Mouse (Mus musculus): ENCODE results near the gene Abcb10. TPM values are rescaled to one million over a fixed set of nuclear protein-coding genes. Genes with fewer than 3 reads are reported as not detected.
"Not testable (repeated sequence)": the region's sequence is repeated elsewhere in the genome, so short reads cannot be mapped to it uniquely, and the experiment has no call there.

Abcb10 gene
- 10 to 100 TPM; 39.6 to 45.6 TPM for total RNA-seq (2021)

GRCm38 (mm10) chr8:123982826-123983400 is at the start of gene Abcb10:
Gene Abcb10 (minus strand): TSS chr8:123983122.
- intact Hi-C loops (cut with DNase I), result loop anchor here (2.0 kb wide), 2 partner anchors 32 to 38 kb away; partner anchors contain the start of genes Taf5l and Urb2
- peak; percentile 93 to 94 for DNase-seq

GRCm38 (mm10) chr8:124027831-124028230 is 44.9 kb upstream of the Abcb10 start:
- no peak for DNase-seq
- intact Hi-C loops (cut with DNase I), result no loop called here

- DNase-seq; intact Hi-C loops (cut with DNase I): not testable (repeated sequence)
These were observed 43.3 kb upstream of the Abcb10 start for GRCm38 (mm10) chr8:124026265-124026664.

GRCm38 (mm10) chr8:124021237-124022227 is 38.6 kb upstream of the Abcb10 start, which contains the start of the genes Taf5l and Urb2:
Gene Taf5l (minus strand): TSS chr8:124021397.
Gene Urb2 (plus strand): TSS chr8:124021508.
- peak; percentile 95 to 97 for DNase-seq
- intact Hi-C loops (cut with DNase I), result loop anchor here (2.0 kb wide), 2 partner anchors 39 to 73 kb away; partner anchors contain the start of genes Abcb10 and Nup133

GRCm38 (mm10) chr8:124020439-124021236 is 37.7 kb upstream of the Abcb10 start:
- DNase-seq, result peak; percentile 65 to 67
- intact Hi-C loops (cut with DNase I), result loop anchor here (2.0 kb wide), 2 partner anchors 38 to 72 kb away; partner anchors contain the start of genes Abcb10 and Nup133

GRCm38 (mm10) chr8:124019782-124020181 is 36.9 kb upstream of the Abcb10 start:
- intact Hi-C loops (cut with DNase I), result loop anchor here (2.0 kb wide), 2 partner anchors 37 to 71 kb away; partner anchors contain the start of genes Abcb10 and Nup133
- peak; percentile 25 to 30 for DNase-seq

GRCm38 (mm10) chr8:124014751-124015150 is 31.8 kb upstream of the Abcb10 start:
- intact Hi-C loops (cut with DNase I), result no loop called here
- no peak for DNase-seq

GRCm38 (mm10) chr8:124014299-124014698 is 31.4 kb upstream of the Abcb10 start:
- DNase-seq; intact Hi-C loops (cut with DNase I): not testable (repeated sequence)

- no peak for DNase-seq
- intact Hi-C loops (cut with DNase I), result no loop called here
These were observed 29.2 kb upstream of the Abcb10 start for GRCm38 (mm10) chr8:124011989-124012586.

- intact Hi-C loops (cut with DNase I), result no loop called here
- no peak for DNase-seq
These were observed 28.7 kb upstream of the Abcb10 start for GRCm38 (mm10) chr8:124011580-124011979.

- intact Hi-C loops (cut with DNase I), result no loop called here
- no peak for DNase-seq
These were observed 24.9 kb upstream of the Abcb10 start for GRCm38 (mm10) chr8:124007829-124008228.

GRCm38 (mm10) chr8:124002546-124003108 is 19.7 kb upstream of the Abcb10 start:
- DNase-seq, result no peak
- intact Hi-C loops (cut with DNase I), result no loop called here

GRCm38 (mm10) chr8:123999568-123999967 is 16.6 kb upstream of the Abcb10 start:
- DNase-seq, result peak; percentile 60 to 63

GRCm38 (mm10) chr8:123993997-123994396 is 11.1 kb upstream of the Abcb10 start:
- no peak for DNase-seq
- intact Hi-C loops (cut with DNase I), result no loop called here

More at GRCm38 (mm10) chr8:123999568-123999967, 16.6 kb upstream of the Abcb10 start:
- intact Hi-C loops (cut with DNase I), result no loop called here

GRCm38 (mm10) chr8:123993597-123993996 is 10.7 kb upstream of the Abcb10 start:
- DNase-seq, result no peak
- intact Hi-C loops (cut with DNase I), result no loop called here

GRCm38 (mm10) chr8:123992587-123992986 is 9.7 kb upstream of the Abcb10 start:
- intact Hi-C loops (cut with DNase I), result no loop called here
- DNase-seq, result peak in 1 of 2 experiments; percentile 26

- DNase-seq, result no peak
- intact Hi-C loops (cut with DNase I), result no loop called here
These were observed 7.5 kb upstream of the Abcb10 start for GRCm38 (mm10) chr8:123990277-123991049.

GRCm38 (mm10) chr8:123989128-123989527 is 6.2 kb upstream of the Abcb10 start:
- DNase-seq, result peak; percentile 20
- intact Hi-C loops (cut with DNase I), result no loop called here

GRCm38 (mm10) chr8:123988605-123989038 is 5.7 kb upstream of the Abcb10 start:
- DNase-seq, result peak; percentile 54 to 57
- intact Hi-C loops (cut with DNase I), result no loop called here
